Mouse (Mus musculus): ENCODE measurements around the gene 2310033P09Rik. TPM values are rescaled to one million over a fixed set of nuclear protein-coding genes. Genes with fewer than 3 reads are reported as not detected.
A peak's percentile ranks its signal among the peaks of the same experiment; 100 is the strongest.

2310033P09Rik gene
- polyA plus RNA-seq, 1 experiment from 2014 or later, result 21.3 TPM

DNA sequence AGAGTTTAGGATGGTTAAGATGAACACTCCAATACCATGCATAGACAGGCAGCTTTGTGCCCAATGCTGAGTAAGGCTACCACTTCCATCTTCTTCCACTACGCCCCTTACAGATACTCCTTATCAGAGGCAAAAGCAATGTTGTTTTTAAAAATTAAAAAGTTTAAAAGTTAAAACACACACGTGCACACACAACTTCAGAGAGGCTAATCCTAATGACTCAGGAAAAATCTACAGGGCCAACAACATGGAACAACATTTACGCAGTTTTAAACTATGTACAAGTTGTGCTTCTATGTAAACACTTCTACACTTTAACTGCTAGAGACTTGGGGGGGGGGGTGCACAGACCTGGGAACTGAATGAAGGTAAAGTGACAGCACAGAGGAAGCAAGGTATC, 15.9 kb downstream of the 2310033P09Rik start:
- Histone ChIP-seq H3K4me2 (replicated peaks; ENCODE audit: low read depth) (no peak overlapping the region), H3K4me1 (replicated peaks; ENCODE audit: control insufficient read depth, insufficient read depth) (peaks cover 20% of the 10 kb centered on the region), H3K9ac (ENCODE audit: low read length) (no peak overlapping the region), H3K4me3 (ENCODE audit: low read depth, low read length) (no peak overlapping the region), H3K27me3 (ENCODE audit: control insufficient read depth, insufficient read depth, low read length) (no peaks in the 10 kb centered on the region), H3K36me3 (ENCODE audit: control insufficient read depth, insufficient read depth, low read length) (no peaks in the 10 kb centered on the region), H3K9me3 (ENCODE audit: control insufficient read depth, low read length) (no peaks in the 10 kb centered on the region), H3K27ac (replicated peaks) (no peak overlapping the region)
- WGBS, result 66% methylated on average over 3 of the region's 3 CpGs
- DNase-seq (ENCODE audit: low spot score) (no peak), ATAC-seq (ENCODE audit: low FRiP score, low TSS enrichment) (no peak)
- TF ChIP-seq EP300 (optimal IDR thresholded peaks at IDR 0.05), result no peak
- no peak for TF ChIP-seq CTCF (IDR thresholded peaks at IDR 0.05; ENCODE audit: low read depth)

DNA sequence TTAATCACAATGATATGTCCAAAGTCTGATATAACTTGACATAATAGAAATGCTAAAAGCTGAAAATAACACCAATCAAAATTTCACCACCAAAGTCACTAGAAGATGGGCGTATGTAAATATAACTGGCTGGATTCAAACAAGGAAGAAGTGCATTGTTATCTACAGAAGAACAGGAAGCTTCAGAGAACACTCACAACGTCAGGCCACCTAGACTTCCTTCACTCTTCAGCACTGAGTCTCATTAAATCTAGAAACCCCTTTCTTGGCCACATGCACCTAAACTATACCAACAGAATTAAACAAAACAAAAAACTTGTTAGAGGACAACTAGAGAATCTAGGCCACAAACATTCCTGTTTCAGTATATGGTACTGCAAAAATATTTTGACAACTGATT, 16.3 kb downstream of the 2310033P09Rik start:
- no peak for TF ChIP-seq CTCF (IDR thresholded peaks at IDR 0.05; ENCODE audit: low read depth)
- no peak for TF ChIP-seq EP300 (optimal IDR thresholded peaks at IDR 0.05)
- H3K9me3 ChIP-seq (ENCODE audit: control insufficient read depth, low read length), result no peaks in the 10 kb centered on the region
- H3K4me3 ChIP-seq (ENCODE audit: low read depth, low read length), result no peak overlapping the region
- DNase-seq (ENCODE audit: low spot score) (no peak), ATAC-seq (ENCODE audit: low FRiP score, low TSS enrichment) (no peak)
- H3K27me3 ChIP-seq (ENCODE audit: control insufficient read depth, insufficient read depth, low read length), result no peaks in the 10 kb centered on the region
- H3K4me1 ChIP-seq (replicated peaks; ENCODE audit: control insufficient read depth, insufficient read depth), result peaks cover 20% of the 10 kb centered on the region
- no peaks in the 10 kb centered on the region for H3K36me3 ChIP-seq (ENCODE audit: control insufficient read depth, insufficient read depth, low read length)
- H3K4me2 ChIP-seq (replicated peaks; ENCODE audit: low read depth), result no peak overlapping the region
- no peak overlapping the region for H3K9ac ChIP-seq (ENCODE audit: low read length)
- WGBS, result 36% methylated on average over 2 of the region's 2 CpGs
- H3K27ac ChIP-seq (replicated peaks), result no peak overlapping the region

DNA sequence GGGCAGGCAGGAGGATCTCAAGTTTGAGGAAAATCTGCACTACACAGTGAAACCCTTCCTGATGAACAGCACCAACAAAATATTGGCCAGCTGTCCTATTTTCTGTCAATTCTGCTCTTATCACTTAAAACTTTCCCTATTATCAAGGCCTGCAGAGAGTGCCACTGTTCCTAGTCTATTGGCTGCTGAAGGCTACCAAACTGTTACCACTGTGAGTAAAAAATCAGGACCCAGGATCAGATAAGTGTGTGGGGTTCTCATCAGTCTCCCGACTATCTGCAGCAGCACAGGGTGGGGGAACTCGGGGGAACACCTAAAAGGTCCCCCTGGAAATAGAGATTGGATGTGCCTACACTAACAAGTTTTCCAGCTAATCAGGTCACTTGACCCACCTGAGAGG, 17.0 kb downstream of the 2310033P09Rik start:
- TF ChIP-seq EP300 (optimal IDR thresholded peaks at IDR 0.05) (no peak), CTCF (IDR thresholded peaks at IDR 0.05; ENCODE audit: low read depth) (no peak)
- ATAC-seq (ENCODE audit: low FRiP score, low TSS enrichment) (no peak), DNase-seq (ENCODE audit: low spot score) (no peak)
- no peak overlapping the region for H3K4me3 ChIP-seq (ENCODE audit: low read depth, low read length)
- peaks cover 20% of the 10 kb centered on the region for H3K4me1 ChIP-seq (replicated peaks; ENCODE audit: control insufficient read depth, insufficient read depth)
- 0 out of 2 replicates have a peak overlapping the region, but pooled peaks have one; percentile 18 for H3K27ac ChIP-seq (replicated peaks)
- 37% methylated on average over 2 of the region's 2 CpGs for WGBS
- peak overlapping the region; percentile 83 for H3K4me2 ChIP-seq (replicated peaks; ENCODE audit: low read depth)
- H3K9ac ChIP-seq (ENCODE audit: low read length), result no peak overlapping the region
- no peaks in the 10 kb centered on the region for H3K9me3 ChIP-seq (ENCODE audit: control insufficient read depth, low read length)
- H3K36me3 ChIP-seq (ENCODE audit: control insufficient read depth, insufficient read depth, low read length), result no peaks in the 10 kb centered on the region
- no peaks in the 10 kb centered on the region for H3K27me3 ChIP-seq (ENCODE audit: control insufficient read depth, insufficient read depth, low read length)

DNA sequence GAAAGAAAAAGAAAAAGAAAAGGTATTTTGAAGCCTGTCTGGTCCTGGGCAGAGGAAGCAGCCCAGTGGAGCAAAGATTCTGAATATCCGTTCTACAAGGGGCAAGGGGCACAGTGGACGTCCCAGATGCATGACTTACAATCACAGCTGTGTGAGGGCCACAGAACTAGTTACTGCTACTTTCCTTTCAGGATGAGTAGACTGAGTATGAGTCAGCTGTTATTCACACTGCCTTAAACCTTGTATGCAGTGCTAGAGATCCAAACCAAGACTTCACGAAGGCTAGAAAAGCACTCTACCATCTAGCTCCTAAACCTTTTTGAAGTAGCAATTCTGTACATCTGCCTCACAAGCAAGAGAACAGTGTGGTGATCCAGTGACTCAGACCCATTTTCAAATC, 18.1 kb downstream of the 2310033P09Rik start:
- DNase-seq (ENCODE audit: low spot score) (no peak), ATAC-seq (ENCODE audit: low FRiP score, low TSS enrichment) (no peak)
- Histone ChIP-seq H3K27ac (replicated peaks) (peak overlapping the region; percentile 99), H3K36me3 (ENCODE audit: control insufficient read depth, insufficient read depth, low read length) (no peaks in the 10 kb centered on the region), H3K9ac (ENCODE audit: low read length) (no peak overlapping the region; the same call in 1 of the 2 replicates), H3K27me3 (ENCODE audit: control insufficient read depth, insufficient read depth, low read length) (no peaks in the 10 kb centered on the region), H3K4me1 (replicated peaks; ENCODE audit: control insufficient read depth, insufficient read depth) (peaks cover 17% of the 10 kb centered on the region), H3K9me3 (ENCODE audit: control insufficient read depth, low read length) (no peaks in the 10 kb centered on the region), H3K4me2 (replicated peaks; ENCODE audit: low read depth) (peak overlapping the region; percentile 83), H3K4me3 (ENCODE audit: low read depth, low read length) (peak overlapping the region; percentile 100)
- 15% methylated on average over 3 of the region's 3 CpGs for WGBS
- TF ChIP-seq EP300 (optimal IDR thresholded peaks at IDR 0.05), result no peak
- no peak for TF ChIP-seq CTCF (IDR thresholded peaks at IDR 0.05; ENCODE audit: low read depth)

DNA sequence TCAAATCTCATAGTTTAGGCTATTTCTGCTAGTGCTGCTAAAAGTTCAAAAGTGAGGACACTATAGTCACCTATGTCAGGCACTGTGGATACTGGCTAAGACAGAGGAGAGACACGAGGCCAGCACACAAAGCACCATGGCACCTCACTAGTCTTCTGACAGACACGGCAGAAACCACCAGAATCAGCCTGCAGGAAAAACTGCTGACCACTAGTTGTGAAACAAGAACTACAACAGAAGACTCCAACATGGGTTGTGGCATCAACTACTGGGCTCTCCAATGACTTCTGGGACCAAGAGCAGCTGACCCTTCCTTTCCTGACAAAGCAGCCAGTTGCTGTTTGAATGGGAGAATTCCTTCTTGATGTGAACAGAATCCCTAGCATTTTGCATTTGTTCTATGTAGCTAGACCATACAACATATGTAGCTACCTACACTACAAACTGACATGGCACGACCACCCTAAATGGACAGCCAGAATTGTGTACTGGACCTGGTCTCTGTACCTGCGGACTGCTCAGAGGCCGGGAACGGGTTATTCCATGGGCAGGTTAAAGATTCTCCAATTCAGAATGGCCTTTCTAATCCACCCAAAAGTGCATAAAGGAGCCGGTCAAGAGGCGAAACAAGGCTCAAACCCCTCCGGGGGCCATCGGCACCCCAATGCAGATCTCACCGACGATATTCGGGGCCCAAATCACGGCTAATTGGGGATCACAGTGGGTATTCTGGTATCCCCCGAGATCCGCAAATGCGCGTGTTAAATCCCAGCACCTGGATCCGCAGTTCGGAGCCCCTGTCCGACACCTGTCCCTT, 18.9 kb downstream of the 2310033P09Rik start:
- H3K9me3 ChIP-seq (ENCODE audit: control insufficient read depth, low read length), result no peaks in the 10 kb centered on the region
- DNase-seq (ENCODE audit: low spot score), result peak; percentile 29
- H3K4me3 ChIP-seq (ENCODE audit: low read depth, low read length), result peak overlapping the region; percentile 100

DNA sequence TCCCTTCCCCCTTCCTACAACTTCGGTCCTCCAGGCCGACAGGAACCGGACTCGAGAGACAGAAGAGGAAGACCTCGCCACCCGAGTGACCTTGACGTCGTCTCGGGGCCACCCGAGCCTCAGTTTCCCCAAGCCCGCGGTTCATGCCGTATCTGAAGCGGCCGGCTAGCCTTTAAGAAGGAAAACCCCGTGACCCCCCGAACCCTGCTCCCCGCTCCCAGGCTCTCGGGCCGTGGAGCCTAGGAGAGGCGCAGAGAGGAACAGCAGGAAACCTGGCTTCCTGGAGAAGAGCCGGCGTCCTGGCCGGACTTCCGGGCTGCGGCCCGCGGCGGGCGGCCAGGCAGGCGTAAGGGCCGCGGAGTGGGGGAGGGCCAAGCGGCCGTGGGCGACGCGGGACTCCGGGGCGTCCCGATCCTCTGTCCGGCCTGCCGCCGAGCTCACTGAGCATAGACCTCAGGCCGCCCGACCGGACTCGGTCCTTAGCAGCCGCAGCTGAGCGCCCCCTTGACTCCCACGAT, 19.5 kb downstream of the 2310033P09Rik start:
- peaks cover 14% of the 10 kb centered on the region for H3K4me1 ChIP-seq (replicated peaks; ENCODE audit: control insufficient read depth, insufficient read depth)
- peak overlapping the region; percentile 83 for H3K4me2 ChIP-seq (replicated peaks; ENCODE audit: low read depth)
- H3K27me3 ChIP-seq (ENCODE audit: control insufficient read depth, insufficient read depth, low read length), result no peaks in the 10 kb centered on the region
- peak overlapping the region; percentile 100 for H3K9ac ChIP-seq (ENCODE audit: low read length)
- H3K9me3 ChIP-seq (ENCODE audit: control insufficient read depth, low read length), result no peaks in the 10 kb centered on the region
- H3K4me3 ChIP-seq (ENCODE audit: low read depth, low read length), result peak overlapping the region; percentile 100
- H3K27ac ChIP-seq (replicated peaks), result peak overlapping the region; percentile 99
- WGBS, result 1% methylated on average over 46 of the region's 51 CpGs
- DNase-seq (ENCODE audit: low spot score) (no peak), ATAC-seq (ENCODE audit: low FRiP score, low TSS enrichment) (peak; percentile 79)
- no peaks in the 10 kb centered on the region for H3K36me3 ChIP-seq (ENCODE audit: control insufficient read depth, insufficient read depth, low read length)
- no peak for TF ChIP-seq EP300 (optimal IDR thresholded peaks at IDR 0.05)
- TF ChIP-seq CTCF (IDR thresholded peaks at IDR 0.05; ENCODE audit: low read depth), result no peak

More for the DNA sequence above, 18.9 kb downstream of the 2310033P09Rik start:
- H3K27ac ChIP-seq (replicated peaks), result peak overlapping the region; percentile 99
- no peak for ATAC-seq (ENCODE audit: low FRiP score, low TSS enrichment)
- H3K27me3 ChIP-seq (ENCODE audit: control insufficient read depth, insufficient read depth, low read length), result no peaks in the 10 kb centered on the region
- TF ChIP-seq CTCF (IDR thresholded peaks at IDR 0.05; ENCODE audit: low read depth) (0 out of 2 replicates have a peak, but pooled peaks have one; percentile 14), EP300 (optimal IDR thresholded peaks at IDR 0.05) (no peak)
- H3K9ac ChIP-seq (ENCODE audit: low read length), result peak overlapping the region; percentile 100
- H3K4me2 ChIP-seq (replicated peaks; ENCODE audit: low read depth), result peak overlapping the region; percentile 83
- 2% methylated on average over 21 of the region's 21 CpGs for WGBS
- H3K4me1 ChIP-seq (replicated peaks; ENCODE audit: control insufficient read depth, insufficient read depth), result peaks cover 14% of the 10 kb centered on the region
- no peaks in the 10 kb centered on the region for H3K36me3 ChIP-seq (ENCODE audit: control insufficient read depth, insufficient read depth, low read length)
